9 mouse cellular contexts compared by ENCODE assay signal in the genomic region with DNA sequence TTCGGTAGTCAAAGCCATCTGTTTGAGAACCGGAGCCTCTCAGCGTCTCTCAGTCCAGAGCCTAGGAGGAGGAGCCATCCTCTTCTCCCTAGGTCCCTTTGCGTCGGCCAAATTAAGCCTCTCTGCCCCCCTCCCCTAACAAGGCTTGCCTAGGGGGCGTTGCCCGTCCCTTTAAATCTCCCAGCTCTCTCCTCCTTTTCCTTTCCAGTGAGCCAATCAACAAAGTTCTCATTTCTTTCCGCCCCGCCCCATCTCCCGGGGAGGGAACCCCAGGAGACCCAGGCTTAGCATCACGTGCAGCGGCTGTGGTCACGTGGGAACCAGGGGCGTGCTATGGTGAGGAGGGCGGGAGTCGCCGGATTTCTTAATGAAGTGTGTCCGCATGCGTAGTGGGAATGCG. TPM values are rescaled to one million over a fixed set of nuclear protein-coding genes. Genes with fewer than 3 reads are reported as not detected.
DNase-seq lines count a peak whose midpoint lies in the region; ATAC-seq and TF ChIP-seq lines count a peak whose summit lies in the region.
"Had no signal": no experiment of that assay in that cellular context is flagged by ENCODE, and none has a peak within 500 bp of the region (broad histone marks: within the 10 kb centered on the region; RNA-seq: fewer than 3 reads in every experiment).

No protein-coding gene starts in this region.

- no peak overlapping the region for H3K9ac ChIP-seq in lung, postnatal 0 days (replicated peaks; ENCODE audit: low read depth)
- H3K9ac ChIP-seq in stomach, embryonic 15.5 days: no peak overlapping the region

- peak; percentile 91 for DNase-seq in 3T3-L1 (ENCODE audit: low read depth, low spot score)
- peak; percentile 46 to 50 for DNase-seq in adrenal gland, postnatal 36 days
- peak; percentile 77 for DNase-seq in gastrocnemius, postnatal 14 days
- peak; percentile 91 for DNase-seq in hindlimb bud, embryonic 11.5 days (ENCODE audit: extremely low spot score, low read depth, low spot score)
- peak; percentile 38 for DNase-seq in lung, postnatal 0 days (ENCODE audit: low spot score)
- no peak for DNase-seq in layer of hippocampus, postnatal 14 days (ENCODE audit: low spot score in 2 of 2)
- DNase-seq in cerebellum, postnatal 25 days: no peak

- H3K4me3 ChIP-seq in lung, postnatal 0 days (ENCODE audit: low read depth, low read length): peak overlapping the region; percentile 5; the same call in 1 of the 2 replicates
- peak overlapping the region; percentile 20 for H3K4me3 ChIP-seq in stomach, embryonic 15.5 days (replicated peaks)

- H3K4me2 ChIP-seq in lung, postnatal 0 days (replicated peaks; ENCODE audit: low read depth, low read length): 0 out of 2 replicates have a peak overlapping the region, but pooled peaks have one; percentile 14
- peak overlapping the region; percentile 37 for H3K4me2 ChIP-seq in stomach, embryonic 15.5 days

- under 1% methylated on average over 17 of the region's 20 CpGs for WGBS in lung, postnatal 0 days
- WGBS in stomach, embryonic 15.5 days: 2% methylated on average over 20 of the region's 20 CpGs

- peak; percentile 67 for ATAC-seq in lung, postnatal 0 days
- ATAC-seq in stomach, embryonic 15.5 days (ENCODE audit: insufficient read depth, low FRiP score, low read depth): no peak

- no peak for TF ChIP-seq EP300 in lung, postnatal 0 days (IDR thresholded peaks at IDR 0.05)

- no peaks in the 10 kb centered on the region for H3K36me3 ChIP-seq in lung, postnatal 0 days (ENCODE audit: insufficient read depth, low read length)
- no peaks in the 10 kb centered on the region for H3K36me3 ChIP-seq in stomach, embryonic 15.5 days

- H3K9me3 ChIP-seq in lung, postnatal 0 days (ENCODE audit: low read length): no peaks in the 10 kb centered on the region
- H3K9me3 ChIP-seq in stomach, embryonic 15.5 days: no peaks in the 10 kb centered on the region

- intact Hi-C loops in gastrocnemius, postnatal 14 days (cut with DNase I; ENCODE audit: low total_unique reads): no loop called here

- TF ChIP-seq CTCF in lung, postnatal 0 days (IDR thresholded peaks at IDR 0.05): no peak

- peaks cover 80% of the 10 kb centered on the region for H3K27me3 ChIP-seq in lung, postnatal 0 days (replicated peaks; ENCODE audit: insufficient read depth, low read length)
- H3K27me3 ChIP-seq in stomach, embryonic 15.5 days (replicated peaks): peaks cover 96% of the 10 kb centered on the region

- no peak overlapping the region for H3K27ac ChIP-seq in lung, postnatal 0 days (ENCODE audit: low read length)
- no peak overlapping the region for H3K27ac ChIP-seq in stomach, embryonic 15.5 days

- H3K4me1 ChIP-seq in lung, postnatal 0 days (ENCODE audit: insufficient read depth, low read depth, low read length): no peaks in the 10 kb centered on the region
- peaks cover 15% of the 10 kb centered on the region; the same call in 1 of the 2 replicates for H3K4me1 ChIP-seq in stomach, embryonic 15.5 days

RNA-seq across cellular contexts. Expression of gene Hoxc13, which starts 0.3 kb away (rescaled TPM):
- not detected for total RNA-seq in adrenal gland, postnatal 36 days (2021)
- total RNA-seq in gastrocnemius, postnatal 14 days (2021): not detected
- polyA plus RNA-seq in lung, postnatal 0 days (2015; fragmentation: Nextera tagmentation; extraction: Ambion mirVana): not detected in 2 replicates
- polyA plus RNA-seq in stomach, embryonic 15.5 days (2015; fragmentation: Nextera tagmentation; extraction: Ambion mirVana): not detected in 2 replicates
- not detected for total RNA-seq in layer of hippocampus, postnatal 14 days (2021)
- total RNA-seq: neutrophil, adult 5-6 weeks had no signal

RNA-seq across cellular contexts. Expression of gene Hoxc12, which starts 15.9 kb away (rescaled TPM):
- not detected for total RNA-seq in adrenal gland, postnatal 36 days (2021)
- under 1 TPM in 1 of 2 experiments, not detected in 1; 0.22 TPM for total RNA-seq in gastrocnemius, postnatal 14 days (2021)
- not detected in 2 replicates for polyA plus RNA-seq in lung, postnatal 0 days (2015; fragmentation: Nextera tagmentation; extraction: Ambion mirVana)
- not detected in 2 replicates for polyA plus RNA-seq in stomach, embryonic 15.5 days (2015; fragmentation: Nextera tagmentation; extraction: Ambion mirVana)
- total RNA-seq in layer of hippocampus, postnatal 14 days (2021): not detected
- total RNA-seq: neutrophil, adult 5-6 weeks had no signal

RNA-seq across cellular contexts. Expression of gene Hoxc11, which starts 33.6 kb away (rescaled TPM):
- total RNA-seq in adrenal gland, postnatal 36 days (2021): not detected
- total RNA-seq in gastrocnemius, postnatal 14 days (2021): 1 to 10 TPM; 6.6 to 9.1 TPM
- not detected in 2 replicates for polyA plus RNA-seq in lung, postnatal 0 days (2015; fragmentation: Nextera tagmentation; extraction: Ambion mirVana)
- 0.14 TPM in 1 of 2 replicates, not detected in the other for polyA plus RNA-seq in stomach, embryonic 15.5 days (2015; fragmentation: Nextera tagmentation; extraction: Ambion mirVana)
- total RNA-seq in layer of hippocampus, postnatal 14 days (2021): not detected
- total RNA-seq: neutrophil, adult 5-6 weeks had no signal

RNA-seq across cellular contexts. Expression of gene Hoxc10, which starts 46.0 kb away (rescaled TPM):
- total RNA-seq in adrenal gland, postnatal 36 days (2021): under 1 TPM; 0.17 to 0.20 TPM
- total RNA-seq in gastrocnemius, postnatal 14 days (2021): 10 to 100 TPM; 47.9 to 48.0 TPM
- polyA plus RNA-seq in lung, postnatal 0 days (2015; fragmentation: Nextera tagmentation; extraction: Ambion mirVana): not detected in 2 replicates
- 0.10 and 0.31 TPM in 2 replicates for polyA plus RNA-seq in stomach, embryonic 15.5 days (2015; fragmentation: Nextera tagmentation; extraction: Ambion mirVana)
- total RNA-seq in layer of hippocampus, postnatal 14 days (2021): not detected
- total RNA-seq: neutrophil, adult 5-6 weeks had no signal

RNA-seq across cellular contexts. Expression of gene Hoxc5, which starts 46.6 kb away (rescaled TPM):
- total RNA-seq in adrenal gland, postnatal 36 days (2021): 1 to 10 TPM; 5.7 to 6.2 TPM
- total RNA-seq in gastrocnemius, postnatal 14 days (2021): 1 to 10 TPM; 1.4 to 1.8 TPM
- polyA plus RNA-seq in lung, postnatal 0 days (2015; fragmentation: Nextera tagmentation; extraction: Ambion mirVana): 0.23 TPM in 1 of 2 replicates, not detected in the other
- polyA plus RNA-seq in stomach, embryonic 15.5 days (2015; fragmentation: Nextera tagmentation; extraction: Ambion mirVana): 13.6 and 16.2 TPM in 2 replicates
- total RNA-seq in layer of hippocampus, postnatal 14 days (2021): not detected
- total RNA-seq: neutrophil, adult 5-6 weeks had no signal

Comparison
In these comparisons a context has a peak if more than half of its experiments do, and no peak if none do; other contexts are left out.
1. DNase-seq: peak in 3T3-L1 (single experiment), adrenal gland, postnatal 36 days (2 of 2), gastrocnemius, postnatal 14 days (single experiment), hindlimb bud, embryonic 11.5 days (single experiment) and lung, postnatal 0 days (single experiment); none in layer of hippocampus, postnatal 14 days (0 of 2) and cerebellum, postnatal 25 days (0 of 2).
2. RNA of gene Hoxc11, which starts 33.6 kb away (total RNA-seq): 6.6 to 9.1 TPM in gastrocnemius, postnatal 14 days; not detected in adrenal gland, postnatal 36 days and not detected in layer of hippocampus, postnatal 14 days; every median in the first group is over 4 times any median in the second.